Mouse (Mus musculus) olfactory bulb, adult 2 months (tissue): ENCODE data around the gene Nxnl2.

Experiments
- CTCF ChIP-seq: fragments of 200-500 bp; IDR thresholded peaks from 2 replicates; pipeline ENCODE4 v1.5.1; 2012; ENCODE audit warnings: low read depth, mild to moderate bottlenecking, low read length, moderate library complexity; ENCODE audit not compliant: insufficient read depth
- POLR2A ChIP-seq: fragments of 200-500 bp; IDR thresholded peaks from 2 replicates; pipeline ENCODE4 v1.6.1; 2012; ENCODE audit warnings: mild to moderate bottlenecking, low read depth, low read length, moderate library complexity; ENCODE audit not compliant: insufficient read depth

DNA sequence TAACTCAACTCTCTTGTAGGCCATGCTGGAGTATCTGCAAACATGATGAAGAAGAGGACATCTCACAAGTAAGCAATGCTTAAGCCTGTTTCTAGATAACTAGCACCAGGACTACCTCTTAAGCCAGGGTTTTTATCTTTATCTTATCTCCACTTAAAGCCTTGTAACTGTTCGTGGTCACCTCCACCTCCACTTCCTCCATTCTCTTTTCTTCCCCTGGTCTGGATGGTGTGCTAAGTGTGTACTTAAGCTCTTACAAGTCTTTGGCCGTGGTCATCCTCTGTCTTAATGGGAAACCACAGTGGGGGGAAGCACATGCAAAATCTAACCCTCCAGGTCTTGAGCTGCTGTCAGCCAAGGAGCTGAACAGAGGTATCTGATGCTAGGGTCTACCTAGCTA, 42.9 kb upstream of the Nxnl2 start:
- TF ChIP-seq CTCF, result no peak
- TF ChIP-seq POLR2A, result no peak
